Mouse (Mus musculus) liver, embryonic 14.5 days (tissue): ENCODE data around the gene Chuk. TPM values are rescaled to one million over a fixed set of nuclear protein-coding genes. Genes with fewer than 3 reads are reported as not detected.
A peak's percentile ranks its signal among the peaks of the same experiment; 100 is the strongest.

Experiments used
- ATAC-seq: fragments of 200-750 bp; cut with Nextera tagmentation; 2 replicates; pipeline ENCODE4 v1.8.0; 2017; ENCODE audit warnings: moderate number of reproducible peaks, mild to moderate bottlenecking, moderate library complexity; ENCODE audit not compliant: insufficient read depth
- DNase-seq, 3 experiments: peaks; one replicate each; pipeline ENCODE4 v3.0.0-alpha.2; 2012 to 2013; ENCODE audit warnings: low read depth in 3 of 3, low spot score in 3 of 3
- H3K27ac ChIP-seq: fragments of 300-500 bp; sonication (generic); 2 replicates; pipeline ENCODE4 v1.5.1; 2014; ENCODE audit warnings: moderate library complexity, mild to moderate bottlenecking, control low read depth, inconsistent platforms
- H3K27me3 ChIP-seq: fragments of 300-500 bp; sonication (generic); 2 replicates; pipeline ENCODE4 v1.6.1; 2014; ENCODE audit warnings: mild to moderate bottlenecking, low read length, moderate library complexity; ENCODE audit not compliant: control insufficient read depth, insufficient read depth
- H3K36me3 ChIP-seq: fragments of 300-500 bp; sonication (generic); replicated peaks from 2 replicates; pipeline ENCODE4 v1.6.1; 2014; ENCODE audit warnings: low read depth; ENCODE audit not compliant: control insufficient read depth, insufficient read depth
- H3K4me1 ChIP-seq, 2 experiments: fragments of 200-500 bp in 1 of 2; fragments of 300-500 bp in 1 of 2; sonication (generic) in 1 of 2; replicated peaks; 2 replicates each; pipeline ENCODE4 v1.6.1; 2012 to 2014; ENCODE audit warnings: antibody characterized with exemption in 1 of 2, inconsistent platforms in 1 of 2, low read length in 1 of 2; ENCODE audit not compliant: control insufficient read depth in 2 of 2, insufficient read depth in 2 of 2
- H3K4me2 ChIP-seq: fragments of 300-500 bp; sonication (generic); 2 replicates; pipeline ENCODE4 v1.6.1; 2014; ENCODE audit warnings: low read depth, mild to moderate bottlenecking, control low read depth, moderate library complexity
- H3K4me3 ChIP-seq, 2 experiments: fragments of 200-500 bp in 1 of 2; fragments of 300-500 bp in 1 of 2; sonication (generic) in 1 of 2; 2 replicates each; pipeline ENCODE4 v1.5.1; 2012 to 2014; ENCODE audit warnings: low read depth in 2 of 2, low read length in 2 of 2, mild to moderate bottlenecking in 2 of 2, control low read depth in 1 of 2, inconsistent platforms in 1 of 2, moderate library complexity in 1 of 2; ENCODE audit not compliant: insufficient read depth in 1 of 2
- H3K9ac ChIP-seq: fragments of 300-500 bp; sonication (generic); replicated peaks from 2 replicates; pipeline ENCODE4 v1.6.1; 2014; ENCODE audit warnings: mild to moderate bottlenecking, control low read depth, moderate library complexity
- H3K9me3 ChIP-seq: fragments of 300-500 bp; sonication (generic); 2 replicates; pipeline ENCODE4 v1.6.1; 2016; ENCODE audit warnings: low read length, mixed read lengths; ENCODE audit not compliant: control insufficient read depth
- CTCF ChIP-seq: IDR thresholded peaks from 2 replicates; pipeline ENCODE4 v1.5.1; 2016; ENCODE audit warnings: antibody characterized with exemption, low read depth, control low read depth
- EP300 ChIP-seq: IDR thresholded peaks from 2 replicates; pipeline ENCODE4 v1.6.1; 2016; ENCODE audit warnings: antibody characterized with exemption, low read depth
- WGBS: fragments of 180-500 bp; shearing (Covaris S2); extraction: QIAGEN DNeasy Blood & Tissue Kit; methylation state at CpG from one replicate; pipeline ENCODE4 v1.1.7; 2014; ENCODE audit not compliant: insufficient replicate concordance; 5-methylcytosine and 5-hydroxymethylcytosine counted together
- polyA plus RNA-seq, 2 experiments: library from polyadenylated mRNA; depleted of rRNA in 1 of 2; stranded (reverse) in 1 of 2; unstranded in 1 of 2; fragments of >200 nt; fragmentation: Nextera tagmentation in 1 of 2; extraction: Ambion mirVana in 1 of 2; gene quantifications; 2 replicates each; pipeline versions ENCODE4 v1.2.1 to v1.2.3; 2012 to 2014

Chuk gene
- polyA plus RNA-seq, 2 experiments = 20.7 to 21.0 TPM

- no peaks in the 10 kb centered on the region for H3K27me3 ChIP-seq
- H3K9ac ChIP-seq = peak overlapping the region; percentile 35
- no peak for TF ChIP-seq CTCF
- TF ChIP-seq EP300 = no peak
- 10% methylated on average over 4 of the region's 4 CpGs for WGBS
- peak overlapping the region; percentile 78 for H3K4me2 ChIP-seq
- ATAC-seq (peak; percentile 54), DNase-seq (no peak)
- no peaks in the 10 kb centered on the region; the same call in 1 of the 2 replicates for H3K36me3 ChIP-seq
- H3K4me3 ChIP-seq = peak overlapping the region; percentile 58 to 66
- H3K9me3 ChIP-seq = no peaks in the 10 kb centered on the region
- peaks cover 0 to 14% of the 10 kb centered on the region in 2 experiments; a peak in 3 of 4 replicates for H3K4me1 ChIP-seq
- H3K27ac ChIP-seq = no peak overlapping the region
Observed at GRCm38 (mm10) chr19:44069914-44070232, 37.4 kb downstream of the Chuk start.

DNA sequence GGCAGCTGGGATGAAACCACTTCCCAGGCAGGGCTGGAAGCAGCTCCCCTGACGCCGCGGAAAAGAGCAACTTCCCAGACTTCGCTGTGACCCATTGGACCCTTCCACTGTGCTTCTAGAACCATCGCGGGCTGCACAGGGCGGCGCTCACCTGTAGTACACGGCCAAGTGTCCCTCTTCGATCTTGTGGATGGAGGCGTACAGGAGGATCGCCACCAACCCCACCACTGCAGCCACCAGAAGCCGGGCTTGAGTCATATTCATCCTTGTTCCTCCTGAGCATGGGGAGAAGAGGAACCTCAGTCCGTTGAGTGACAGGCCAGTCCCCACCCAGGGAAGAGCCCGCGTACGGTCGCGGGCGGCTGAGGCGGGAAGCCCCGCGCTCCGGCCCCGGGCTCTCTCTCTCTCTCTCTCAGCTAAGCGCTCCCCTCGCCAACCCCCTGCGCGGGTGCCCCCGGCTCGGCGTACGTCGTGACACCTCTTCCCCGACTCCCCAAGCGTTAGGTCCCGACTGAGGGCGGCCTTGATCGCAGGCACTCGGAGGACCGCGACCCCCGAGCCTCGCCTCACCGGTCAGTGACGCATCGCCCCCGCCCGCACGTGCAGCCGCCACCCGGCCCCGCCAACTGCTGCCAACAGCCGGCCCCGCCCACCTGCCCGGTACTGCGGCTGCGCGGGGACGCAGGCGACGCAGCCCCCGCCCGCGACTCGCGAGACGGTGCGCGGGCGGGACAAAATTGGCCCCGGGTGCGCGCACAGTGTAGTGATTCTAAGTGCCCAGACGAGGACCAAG lies 38.0 kb downstream of the Chuk start, which contains the start of gene Erlin1:
Gene Erlin1, minus strand, starts transcription at position 665 of the 793 bp plus-strand sequence.
- no peaks in the 10 kb centered on the region; the same call in 1 of the 2 replicates for H3K36me3 ChIP-seq
- no peak within 1 kb of the TSS for H3K27ac ChIP-seq
- H3K4me1 ChIP-seq = peaks cover 0 to 14% of the 10 kb centered on the region in 2 experiments; a peak in 3 of 4 replicates
- peak within 1 kb of the TSS; percentile 52 for H3K9ac ChIP-seq
- H3K4me2 ChIP-seq = peak within 1 kb of the TSS; percentile 78
- no peaks in the 10 kb centered on the region for H3K9me3 ChIP-seq
- no peak for TF ChIP-seq CTCF
- no peak for TF ChIP-seq EP300
- 1% methylated on average over 75 of the region's 75 CpGs for WGBS
- DNase-seq (peak; percentile 55 to 66 (median 59)), ATAC-seq (peak; percentile 85)
- H3K4me3 ChIP-seq = peak within 1 kb of the TSS; percentile 58 to 66
- H3K27me3 ChIP-seq = no peaks in the 10 kb centered on the region

- Histone ChIP-seq H3K9ac (no peak overlapping the region), H3K36me3 (no peaks in the 10 kb centered on the region; the same call in 1 of the 2 replicates), H3K4me2 (peak overlapping the region; percentile 78), H3K4me3 (peak overlapping the region; percentile 10 to 58; a peak in 3 of 4 replicates), H3K4me1 (peaks cover 0 to 14% of the 10 kb centered on the region in 2 experiments; a peak in 3 of 4 replicates), H3K9me3 (no peaks in the 10 kb centered on the region), H3K27me3 (no peaks in the 10 kb centered on the region), H3K27ac (no peak overlapping the region)
- ATAC-seq (no peak), DNase-seq (no peak)
- TF ChIP-seq EP300 (no peak), CTCF (no peak)
- 28% methylated on average over 4 of the region's 4 CpGs for WGBS
Observed at GRCm38 (mm10) chr19:44068232-44068631, 39.0 kb downstream of the Chuk start.

GRCm38 (mm10) chr19:44067323-44068049 lies 39.8 kb downstream of the Chuk start:
- H3K4me1 ChIP-seq = peaks cover 0 to 14% of the 10 kb centered on the region in 2 experiments; a peak in 3 of 4 replicates
- no peaks in the 10 kb centered on the region for H3K9me3 ChIP-seq
- H3K36me3 ChIP-seq = no peaks in the 10 kb centered on the region; the same call in 1 of the 2 replicates
- DNase-seq (no peak), ATAC-seq (no peak)
- H3K4me3 ChIP-seq = peak overlapping the region in 1 of 2 experiments; percentile 3; a peak in 1 of 4 replicates
- H3K27me3 ChIP-seq = no peaks in the 10 kb centered on the region
- 64% methylated on average over 9 of the region's 9 CpGs for WGBS
- no peak overlapping the region for H3K27ac ChIP-seq
- H3K4me2 ChIP-seq = peak overlapping the region; percentile 78
- TF ChIP-seq CTCF = no peak
- H3K9ac ChIP-seq = no peak overlapping the region

DNA sequence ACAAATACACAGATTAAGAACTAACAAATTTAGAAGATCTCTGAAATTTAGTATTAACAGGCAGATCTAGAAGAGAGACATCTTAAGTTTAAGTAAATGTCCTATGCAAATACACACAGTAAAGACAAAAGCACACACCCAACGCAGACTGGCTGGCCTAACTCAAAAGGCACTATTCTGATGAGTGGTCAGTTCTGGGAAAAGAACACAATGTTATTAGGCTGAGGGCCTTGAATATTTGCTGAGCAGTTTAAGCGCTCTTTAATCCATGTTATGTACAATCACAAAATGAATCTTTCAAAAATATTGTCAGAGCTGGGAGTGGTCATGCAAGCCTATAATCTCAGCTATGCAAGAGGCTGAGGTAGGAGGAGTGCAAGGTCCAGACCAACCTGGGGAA lies 42.5 kb downstream of the Chuk start:
- TF ChIP-seq EP300 = no peak
- TF ChIP-seq CTCF = no peak
- H3K9me3 ChIP-seq = no peaks in the 10 kb centered on the region
- H3K27ac ChIP-seq = no peak overlapping the region
- no peak overlapping the region for H3K9ac ChIP-seq
- peaks cover 3% of the 10 kb centered on the region for H3K36me3 ChIP-seq
- DNase-seq (no peak), ATAC-seq (no peak)
- no peak overlapping the region for H3K4me3 ChIP-seq
- H3K4me1 ChIP-seq = peaks cover 0 to 10% of the 10 kb centered on the region in 2 experiments; a peak in 3 of 4 replicates
- no peaks in the 10 kb centered on the region for H3K27me3 ChIP-seq
- WGBS = 73% methylated on average over 2 of the region's 2 CpGs
- no peak overlapping the region for H3K4me2 ChIP-seq
